Mouse (Mus musculus) liver, adult 2 months (tissue): Measurements from ENCODE around the gene Gng5. TPM values are rescaled to one million over a fixed set of nuclear protein-coding genes. Genes with fewer than 3 reads are reported as not detected.

ENCODE experiments used
- DNase-seq: peaks from one replicate; pipeline ENCODE4 v3.0.0-alpha.2; 2011; ENCODE audit warnings: low read depth, low spot score; ENCODE audit errors: extremely low read depth
- H3K27ac ChIP-seq: fragments of 200-500 bp; replicated peaks from 2 replicates; pipeline ENCODE4 v1.5.1; 2012; ENCODE audit warnings: low read depth, mild to moderate bottlenecking, control low read depth, inconsistent platforms, low read length; ENCODE audit not compliant: insufficient read depth
- H3K27me3 ChIP-seq: fragments of 200-500 bp; 2 replicates; pipeline ENCODE4 v1.6.1; 2012; ENCODE audit warnings: mild to moderate bottlenecking, moderate library complexity, low read length, inconsistent platforms; ENCODE audit not compliant: control insufficient read depth, insufficient read depth
- H3K36me3 ChIP-seq: fragments of 200-500 bp; 2 replicates; pipeline ENCODE4 v1.6.1; 2012; ENCODE audit warnings: low read length, inconsistent platforms; ENCODE audit not compliant: control insufficient read depth, insufficient read depth
- H3K4me1 ChIP-seq: fragments of 200-500 bp; 2 replicates; pipeline ENCODE4 v1.6.1; 2011; ENCODE audit warnings: low read length; ENCODE audit not compliant: control insufficient read depth, insufficient read depth
- H3K4me3 ChIP-seq: fragments of 200-500 bp; 2 replicates; pipeline ENCODE4 v1.5.1; 2011; ENCODE audit warnings: low read depth, mild to moderate bottlenecking, control low read depth, low read length, moderate library complexity; ENCODE audit not compliant: insufficient read depth
- H3K79me2 ChIP-seq: fragments of 200-500 bp; 2 replicates; pipeline ENCODE4 v1.6.1; 2012; ENCODE audit warnings: inconsistent platforms, mild to moderate bottlenecking, low read length, moderate library complexity; ENCODE audit not compliant: control insufficient read depth, insufficient read depth
- H3K9ac ChIP-seq: fragments of 200-500 bp; 2 replicates; pipeline ENCODE4 v1.6.1; 2012; ENCODE audit warnings: low read depth, mild to moderate bottlenecking, control low read depth, inconsistent platforms, low read length
- CTCF ChIP-seq: fragments of 200-500 bp; IDR thresholded peaks from 2 replicates; pipeline ENCODE4 v1.5.1; 2011; ENCODE audit warnings: low read depth, low read length, control low read depth
- POLR2A ChIP-seq: fragments of 200-500 bp; IDR thresholded peaks from 2 replicates; pipeline ENCODE4 v1.6.1; 2011; ENCODE audit warnings: low read length, control low read depth; ENCODE audit not compliant: insufficient read depth; ENCODE audit errors: extremely low read depth
- WGBS: fragments of 180-500 bp; shearing (Covaris S2); methylation state at CpG from one replicate; pipeline ENCODE4 v1.1.7; 2018; 5-methylcytosine and 5-hydroxymethylcytosine counted together
- polyA plus RNA-seq: library from polyadenylated mRNA; depleted of rRNA; stranded (reverse); fragments of >200 nt; gene quantifications from 2 replicates; pipeline ENCODE4 v1.2.3, GENCODE M21; 2012
- total RNA-seq: library from RNA; depleted of rRNA; stranded (reverse); fragments of >200 nt; gene quantifications from 2 replicates; pipeline ENCODE4 v1.2.3, GENCODE M21; 2014

Gng5 gene
- total and polyA plus RNA-seq, 2 experiments = 198 to 284 TPM

GRCm38 (mm10) chr3:146500003-146500809 lies 599 bp downstream of the Gng5 start:
- TF ChIP-seq POLR2A = peak; percentile 46; the same call in 1 of the 2 replicates
- TF ChIP-seq CTCF = no peak
- Histone ChIP-seq H3K79me2 (peaks cover 19% of the 10 kb centered on the region; the same call in 1 of the 2 replicates), H3K36me3 (peaks cover 12% of the 10 kb centered on the region), H3K4me1 (peaks cover 21% of the 10 kb centered on the region), H3K27ac (peak overlapping the region; percentile 96), H3K4me3 (peak overlapping the region; percentile 100), H3K27me3 (no peaks in the 10 kb centered on the region), H3K9ac (peak overlapping the region; percentile 84)
- DNase-seq = peak; percentile 77
- under 1% methylated on average over 57 of the region's 57 CpGs for WGBS

GRCm38 (mm10) chr3:146500810-146501201 lies 1.2 kb downstream of the Gng5 start:
- WGBS = 7% methylated on average over 5 of the region's 5 CpGs
- H3K27ac ChIP-seq = peak overlapping the region; percentile 96

GRCm38 (mm10) chr3:146501601-146502123 lies 2.1 kb downstream of the Gng5 start:
- H3K36me3 ChIP-seq = peaks cover 24% of the 10 kb centered on the region
- H3K4me3 ChIP-seq = no peak overlapping the region
- no peak for DNase-seq
- TF ChIP-seq CTCF (no peak), POLR2A (no peak)
- H3K27me3 ChIP-seq = no peaks in the 10 kb centered on the region
- H3K9ac ChIP-seq = peak overlapping the region; percentile 27
- no peak overlapping the region for H3K27ac ChIP-seq
- H3K4me1 ChIP-seq = peaks cover 21% of the 10 kb centered on the region
- WGBS = 14% methylated on average over 5 of the region's 5 CpGs
- peaks cover 19% of the 10 kb centered on the region; the same call in 1 of the 2 replicates for H3K79me2 ChIP-seq

More at GRCm38 (mm10) chr3:146500810-146501201, 1.2 kb downstream of the Gng5 start:
- Histone ChIP-seq H3K36me3 (peaks cover 17% of the 10 kb centered on the region), H3K79me2 (peaks cover 19% of the 10 kb centered on the region; the same call in 1 of the 2 replicates), H3K9ac (peak overlapping the region; percentile 42), H3K4me1 (peaks cover 21% of the 10 kb centered on the region), H3K27me3 (no peaks in the 10 kb centered on the region), H3K4me3 (peak overlapping the region; percentile 100)
- TF ChIP-seq CTCF (no peak), POLR2A (no peak)
- no peak for DNase-seq

DNA sequence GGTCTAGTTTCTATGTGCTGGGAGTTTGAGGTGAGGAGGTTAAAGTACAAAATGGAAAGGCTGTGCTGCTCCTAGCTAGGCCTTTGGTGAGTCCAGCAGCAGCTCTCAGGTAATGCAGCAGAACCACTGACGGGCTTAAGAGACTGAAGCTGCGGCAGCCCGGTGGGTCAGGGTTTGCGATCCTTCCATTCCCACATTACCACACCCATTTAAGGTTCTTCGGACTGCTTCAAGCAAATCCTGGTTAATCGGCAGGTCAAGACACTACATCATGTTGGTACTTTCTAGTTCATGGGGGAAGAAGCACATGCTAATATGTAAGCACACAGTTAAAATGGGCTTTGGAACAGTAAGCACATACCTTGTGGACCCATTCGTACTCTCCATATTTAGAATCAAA lies 7.1 kb downstream of the Gng5 start:
- TF ChIP-seq POLR2A (no peak), CTCF (no peak)
- DNase-seq = no peak
- peaks cover 51% of the 10 kb centered on the region for H3K36me3 ChIP-seq
- no peak overlapping the region for H3K9ac ChIP-seq
- peaks cover 8% of the 10 kb centered on the region for H3K4me1 ChIP-seq
- no peak overlapping the region for H3K4me3 ChIP-seq
- WGBS = 96% methylated on average over 7 of the region's 7 CpGs
- H3K27me3 ChIP-seq = no peaks in the 10 kb centered on the region
- no peak overlapping the region for H3K27ac ChIP-seq
- H3K79me2 ChIP-seq = peaks cover 5% of the 10 kb centered on the region; the same call in 1 of the 2 replicates

DNA sequence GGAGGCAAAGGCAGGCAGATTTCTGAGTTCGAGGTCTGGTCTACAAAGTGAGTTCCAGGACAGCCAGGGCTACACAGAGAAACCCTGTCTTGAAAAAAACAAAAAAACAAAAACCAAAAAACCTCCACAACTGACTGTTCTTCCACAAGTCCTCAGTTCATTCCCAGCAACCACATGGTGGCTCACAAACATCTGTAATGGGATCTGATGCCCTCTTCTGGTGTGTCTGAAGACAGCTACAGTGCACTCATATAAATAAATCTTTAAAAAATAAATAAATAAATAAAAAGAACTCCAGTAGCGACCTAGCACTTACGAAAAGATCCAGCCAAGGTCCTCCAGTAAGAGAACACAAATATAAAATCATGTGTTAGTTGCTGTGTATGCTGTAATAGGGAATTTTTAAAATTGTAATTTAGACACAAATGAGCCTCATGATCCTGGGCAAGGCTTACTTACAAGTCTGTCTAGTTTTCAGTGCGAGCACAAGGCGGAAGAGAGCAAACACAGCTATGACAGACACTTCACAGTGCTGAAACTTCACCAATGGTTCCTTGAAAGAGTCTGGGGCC lies 20.7 kb downstream of the Gng5 start:
- Histone ChIP-seq H3K4me1 (peaks cover 4% of the 10 kb centered on the region; the same call in 1 of the 2 replicates), H3K27ac (peak overlapping the region; percentile 66), H3K27me3 (no peaks in the 10 kb centered on the region), H3K9ac (peak overlapping the region; percentile 86), H3K79me2 (peaks cover 13% of the 10 kb centered on the region; the same call in 1 of the 2 replicates), H3K4me3 (peak overlapping the region; percentile 95), H3K36me3 (peaks cover 19% of the 10 kb centered on the region)
- WGBS = 18% methylated on average over 5 of the region's 5 CpGs
- TF ChIP-seq CTCF (no peak), POLR2A (no peak)
- DNase-seq = peak; percentile 37
